Mouse (Mus musculus) testis, adult 2 months (tissue): ENCODE data around the gene Adam15.

Experiments
- CTCF ChIP-seq: fragments of 200-500 bp; IDR thresholded peaks from 2 replicates; pipeline ENCODE4 v1.5.1; 2012; ENCODE audit warnings: low read depth, mild to moderate bottlenecking, inconsistent platforms, low read length, moderate library complexity; ENCODE audit not compliant: control insufficient read depth, insufficient read depth, insufficient replicate concordance
- POLR2A ChIP-seq: fragments of 200-500 bp; IDR thresholded peaks from 2 replicates; pipeline ENCODE4 v1.6.1; 2012; ENCODE audit warnings: low read depth, mild to moderate bottlenecking, inconsistent platforms, low read length, moderate library complexity; ENCODE audit not compliant: control insufficient read depth

GRCm38 (mm10) chr3:89387632-89388031 lies 37.8 kb upstream of the Adam15 start:
- TF ChIP-seq CTCF (no peak), POLR2A (no peak)
